Mouse (Mus musculus) olfactory bulb, adult 2 months (tissue): ENCODE measurements around the gene Ybx2.

Experiments
- CTCF ChIP-seq: fragments of 200-500 bp; IDR thresholded peaks from 2 replicates; pipeline ENCODE4 v1.5.1; 2012; ENCODE audit warnings: low read depth, mild to moderate bottlenecking, low read length, moderate library complexity; ENCODE audit not compliant: insufficient read depth
- POLR2A ChIP-seq: fragments of 200-500 bp; IDR thresholded peaks from 2 replicates; pipeline ENCODE4 v1.6.1; 2012; ENCODE audit warnings: mild to moderate bottlenecking, low read depth, low read length, moderate library complexity; ENCODE audit not compliant: insufficient read depth

DNA sequence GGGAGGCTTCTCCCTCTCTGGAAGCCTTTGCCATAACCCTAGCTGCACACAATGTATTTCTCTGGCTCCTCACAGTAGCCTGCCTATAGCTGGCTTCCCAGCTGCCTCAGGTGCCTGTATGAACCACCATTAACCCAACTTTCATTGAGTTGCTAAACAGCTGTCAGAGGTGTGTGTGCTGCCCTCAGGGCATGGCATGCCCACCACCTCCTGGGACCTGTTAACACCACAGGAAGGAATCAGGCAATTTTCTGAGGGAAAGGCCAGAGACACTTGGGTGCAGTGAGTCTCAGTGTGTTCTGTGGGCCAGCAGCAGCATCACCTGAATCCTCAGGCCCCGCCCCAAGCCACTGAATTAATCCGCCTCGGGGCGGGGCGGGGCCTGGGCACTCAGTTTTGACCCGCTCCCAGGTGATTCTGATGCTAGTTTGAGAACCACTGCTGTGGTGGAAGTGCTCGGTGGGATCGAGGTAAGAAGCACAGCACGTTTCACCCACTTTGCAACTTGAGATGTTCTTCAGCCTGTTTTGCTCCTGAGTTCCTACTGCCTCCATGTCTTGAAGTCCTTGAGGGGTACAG lies 2.9 kb downstream of the Ybx2 start:
- TF ChIP-seq CTCF (no peak), POLR2A (no peak)
